Mouse (Mus musculus): ENCODE results near the gene Gm7271.

DNA sequence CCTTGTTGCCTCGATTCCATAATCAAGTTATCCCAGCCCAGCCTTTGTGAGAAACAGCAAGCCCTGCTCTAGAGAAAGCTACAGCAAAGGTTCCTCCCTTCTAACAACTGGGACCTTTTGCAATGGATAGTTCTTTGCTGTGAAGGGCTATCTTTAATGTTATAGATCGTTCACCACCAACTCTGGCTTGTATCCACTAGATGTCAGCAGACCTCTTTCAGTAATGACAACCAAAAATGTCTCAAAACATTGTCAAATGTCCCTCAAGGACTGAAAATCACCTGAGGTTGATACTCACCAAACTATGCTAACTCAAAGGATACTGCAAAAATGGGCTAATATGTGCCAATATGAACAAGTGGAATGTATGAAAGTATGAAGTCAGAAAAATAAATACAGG is 42.0 kb downstream of the Gm7271 start:
- TF ChIP-seq POLR2A (IDR thresholded peaks at IDR 0.05; ENCODE audit: insufficient read length, low read depth) (no peak), MAX (IDR thresholded peaks at IDR 0.05; ENCODE audit: low read depth) (no peak), E2F4 (IDR thresholded peaks at IDR 0.05; ENCODE audit: insufficient read depth) (no peak), CEBPB (IDR thresholded peaks at IDR 0.05; ENCODE audit: insufficient read depth, poor library complexity, severe bottlenecking) (no peak), TCF12 (IDR thresholded peaks at IDR 0.05; ENCODE audit: insufficient read depth, poor library complexity, severe bottlenecking) (no peak)

Data from myocyte (in vitro differentiated cells).